Mouse (Mus musculus): Measurements from ENCODE around the gene Dstn. TPM values are rescaled to one million over a fixed set of nuclear protein-coding genes. Genes with fewer than 3 reads are reported as not detected.

Gene Dstn
- 379 and 399 TPM in 2 replicates for total RNA-seq (2015)
- total RNA-seq (2017), result 518 and 538 TPM in 2 replicates

DNA sequence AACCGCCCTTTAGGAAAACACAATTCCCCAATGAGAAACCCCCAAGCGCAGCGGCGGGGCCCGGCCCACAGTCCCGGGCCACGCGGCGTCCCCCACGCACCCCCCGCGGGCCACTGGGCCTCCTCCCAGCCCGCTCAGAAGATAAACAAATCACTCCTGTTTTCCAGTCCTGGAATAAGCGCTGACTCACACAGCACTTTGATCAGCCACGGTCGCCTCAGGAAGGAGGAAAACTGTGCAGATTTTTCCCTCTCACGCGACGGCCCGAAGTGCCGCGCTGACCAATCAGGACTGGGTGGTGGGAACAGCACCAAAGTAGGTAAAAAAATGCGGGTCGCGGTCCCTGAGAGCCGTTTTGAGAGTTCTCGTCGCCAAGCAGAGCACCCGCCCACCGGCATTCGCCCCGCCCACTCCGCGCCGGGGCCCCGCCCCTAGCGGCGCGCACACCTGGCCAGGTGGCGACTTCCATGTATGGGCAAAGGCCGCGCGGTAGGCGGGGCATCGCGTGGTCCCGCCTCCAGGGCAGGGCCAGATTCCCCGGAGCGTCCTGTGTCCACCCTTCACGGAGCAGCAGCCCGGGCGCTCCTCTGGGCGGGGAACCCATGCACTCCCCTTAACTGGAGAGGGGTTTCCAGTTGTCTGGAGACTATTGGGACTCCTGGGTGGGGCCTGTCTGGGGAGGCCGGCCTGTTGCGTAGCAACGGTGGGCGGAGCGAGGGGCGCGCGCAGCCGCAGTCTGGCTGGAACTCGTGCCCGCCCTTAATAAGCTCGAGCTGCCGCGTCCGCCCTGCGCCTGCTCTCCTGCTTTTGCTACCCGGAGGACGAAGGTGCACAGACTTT is at the start of gene Dstn:
TSS of gene Dstn (plus strand) at position 561 of the 840 bp plus-strand sequence.
- ATAC-seq (ENCODE audit: poor library complexity, severe bottlenecking), result peak; percentile 80

DNA sequence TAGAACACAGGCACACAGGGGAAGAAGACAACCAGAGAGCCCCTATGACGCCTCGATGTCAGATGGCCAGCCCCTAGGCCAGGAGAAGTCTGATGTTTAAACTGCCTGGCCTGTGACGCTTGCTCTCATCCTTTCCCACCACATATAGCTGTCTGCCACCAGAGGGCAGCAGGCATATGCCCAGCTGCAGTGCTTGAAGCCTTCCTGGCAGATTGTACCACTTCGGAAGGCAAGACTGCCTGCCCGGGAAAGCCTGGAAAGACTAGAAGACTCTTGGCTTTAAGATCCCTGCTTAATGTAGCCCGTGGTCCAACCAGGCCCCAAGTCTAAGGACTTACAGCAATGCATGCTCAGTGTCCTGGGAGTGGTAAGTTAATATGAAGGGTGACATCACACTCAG is 47.8 kb upstream of the Dstn start:
- ATAC-seq (ENCODE audit: poor library complexity, severe bottlenecking), result peak; percentile 94

DNA sequence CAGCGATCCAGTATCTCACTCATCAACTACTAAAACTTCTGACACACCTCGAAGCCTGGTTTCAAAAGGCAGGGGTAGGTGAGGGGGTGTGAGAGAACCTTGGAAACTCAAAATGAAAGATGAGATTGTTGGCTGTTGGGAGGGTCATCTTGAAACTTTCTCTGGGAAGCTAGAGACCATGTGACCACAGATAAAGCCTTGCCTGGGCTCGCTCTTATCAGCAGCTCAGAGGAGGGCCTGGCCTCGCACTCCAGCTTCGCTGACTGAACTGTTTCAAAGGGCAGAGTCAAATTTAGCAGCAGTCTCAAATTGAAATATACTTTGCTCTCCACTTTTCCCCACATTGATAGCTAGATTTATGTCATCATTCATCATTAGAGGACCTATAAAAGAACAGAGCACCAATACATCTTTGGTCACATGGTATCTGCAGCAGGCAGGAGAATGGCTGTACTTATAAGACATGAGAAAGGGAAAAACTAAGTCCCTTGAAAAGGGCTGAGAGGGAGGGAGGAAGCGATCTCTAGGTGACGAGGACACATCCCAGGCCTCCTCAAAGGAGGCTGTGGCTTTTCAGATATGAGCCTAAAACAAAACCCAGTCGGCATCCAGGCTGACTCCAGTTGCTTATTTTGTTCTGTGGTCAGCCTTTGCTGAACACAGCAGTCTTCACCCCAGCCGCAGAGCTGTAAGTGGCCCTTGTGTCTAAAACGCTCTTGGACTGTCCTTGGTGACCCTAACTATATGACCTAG is 44.0 kb upstream of the Dstn start:
- ATAC-seq (ENCODE audit: poor library complexity, severe bottlenecking), result no peak

DNA sequence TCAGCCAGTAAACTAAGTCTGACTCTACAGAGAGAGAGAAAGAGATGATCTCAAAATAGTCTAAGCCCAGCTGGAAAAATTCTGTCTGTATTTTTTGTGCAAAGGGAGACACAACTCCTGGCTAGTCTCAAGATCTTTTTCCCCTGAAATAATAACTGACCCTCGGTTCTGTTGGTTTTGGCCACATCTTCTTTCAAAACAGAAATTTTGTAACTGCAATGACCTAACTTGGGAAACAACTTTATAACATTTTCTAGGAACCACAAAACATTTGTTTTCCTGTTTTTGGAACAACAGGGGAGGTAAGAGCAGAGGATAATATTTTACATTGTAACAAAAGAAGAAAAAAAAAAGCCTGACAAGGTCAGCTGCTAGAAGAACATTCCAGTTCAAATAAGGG is 39.1 kb upstream of the Dstn start:
- ATAC-seq (ENCODE audit: poor library complexity, severe bottlenecking), result no peak

DNA sequence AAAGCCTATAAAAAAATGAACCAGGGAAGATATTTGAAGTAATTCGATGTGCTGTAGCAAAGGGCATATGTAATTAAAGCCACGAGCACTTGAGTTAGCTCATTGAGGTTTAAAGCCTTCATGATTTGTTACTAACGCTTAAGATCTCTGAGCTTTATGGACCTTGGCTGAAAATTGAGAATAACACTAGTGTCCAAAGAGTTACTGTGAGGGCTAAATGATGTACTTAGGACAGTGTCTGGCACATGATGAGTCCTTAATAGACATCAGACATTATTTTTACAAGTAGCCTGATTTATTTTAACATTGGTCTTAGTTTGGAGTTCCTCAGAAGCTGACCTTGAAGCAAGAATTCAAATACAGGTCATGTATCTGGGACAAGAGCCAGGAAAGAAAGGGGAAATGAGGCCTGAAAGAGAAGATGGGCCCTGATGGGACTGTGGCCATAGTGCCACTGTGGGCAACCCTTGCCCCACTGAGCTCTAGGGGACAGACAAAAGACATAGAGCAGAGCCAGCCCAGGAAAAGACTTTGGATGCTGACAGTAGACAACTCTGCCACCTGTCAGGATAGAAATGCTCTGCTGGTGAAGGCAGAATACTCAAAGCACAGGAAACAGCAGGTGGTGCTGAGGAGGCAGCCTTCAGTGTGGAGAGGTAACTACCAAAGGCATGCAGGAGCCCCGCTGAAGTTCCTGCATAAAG is 38.0 kb upstream of the Dstn start:
- peak; percentile 83 for ATAC-seq (ENCODE audit: poor library complexity, severe bottlenecking)

DNA sequence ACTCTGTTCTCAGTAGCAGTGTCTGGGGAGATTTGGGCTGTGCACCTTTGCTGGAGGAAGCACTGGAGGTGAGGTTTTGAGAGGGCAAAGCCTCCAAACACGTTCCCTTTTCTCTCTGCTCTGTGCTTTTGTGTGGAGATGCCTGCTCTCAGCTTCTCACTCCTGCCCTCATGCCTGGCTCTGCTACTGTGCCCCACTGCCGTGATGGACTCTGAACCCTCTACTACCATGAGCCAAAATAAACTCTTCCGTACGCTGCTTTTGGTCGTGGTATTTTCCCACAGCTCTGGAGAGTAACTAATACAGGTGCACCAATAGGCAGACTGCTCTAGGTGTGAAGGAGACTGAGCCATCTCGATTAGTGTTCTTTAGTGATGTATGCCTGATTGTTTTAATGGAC is 35.8 kb upstream of the Dstn start:
- ATAC-seq (ENCODE audit: poor library complexity, severe bottlenecking), result no peak

DNA sequence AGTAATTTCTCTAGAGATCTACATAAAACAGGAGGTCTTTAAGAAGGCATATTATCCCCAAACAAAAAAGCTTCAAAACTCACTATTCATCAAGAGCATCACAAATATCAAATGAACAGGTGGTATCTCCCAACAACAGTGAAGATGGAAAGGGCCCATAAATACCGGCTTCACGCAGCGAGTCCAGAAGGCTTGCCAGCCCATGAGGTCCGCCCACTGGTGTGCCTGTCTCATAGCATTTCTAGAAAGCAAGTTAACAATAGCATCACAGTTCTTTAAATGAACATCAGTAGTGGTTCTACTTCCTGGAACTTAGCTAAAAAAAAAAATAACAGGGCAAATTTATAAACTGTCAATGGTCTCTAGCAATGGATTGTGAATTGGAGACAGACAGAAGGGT is 33.1 kb upstream of the Dstn start:
- ATAC-seq (ENCODE audit: poor library complexity, severe bottlenecking), result no peak

DNA sequence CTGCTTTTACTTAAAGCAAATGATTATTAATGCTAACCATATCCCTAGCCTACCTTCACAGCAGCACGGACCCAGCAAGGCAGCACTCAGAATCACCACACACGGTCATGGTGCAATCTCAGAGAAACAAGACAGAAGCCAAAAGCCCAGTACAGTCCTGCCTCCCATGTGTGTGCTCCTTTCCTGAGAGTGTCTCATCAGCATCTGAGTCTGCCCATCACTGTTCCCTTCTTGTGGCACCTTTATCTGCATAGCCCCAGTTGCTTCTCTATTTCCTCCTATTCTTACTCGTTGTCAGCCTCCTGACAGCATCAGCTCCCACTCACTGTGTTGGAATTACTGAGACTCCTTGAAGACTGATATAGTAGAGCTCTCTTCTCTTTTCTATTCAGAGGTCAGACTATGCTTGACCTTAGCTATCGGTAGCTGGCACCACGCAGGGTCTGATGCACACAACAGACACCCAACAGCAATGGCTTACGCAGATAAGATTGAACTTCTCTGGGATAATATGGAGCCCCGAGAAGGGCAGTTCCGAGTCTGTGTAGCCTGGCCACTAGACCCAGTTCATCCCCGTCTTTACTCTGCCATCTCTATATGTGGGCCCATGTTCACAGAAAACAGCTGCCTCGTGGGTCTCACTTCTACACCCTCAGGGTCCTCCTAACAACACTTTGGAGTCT is 32.4 kb upstream of the Dstn start:
- no peak for ATAC-seq (ENCODE audit: poor library complexity, severe bottlenecking)

DNA sequence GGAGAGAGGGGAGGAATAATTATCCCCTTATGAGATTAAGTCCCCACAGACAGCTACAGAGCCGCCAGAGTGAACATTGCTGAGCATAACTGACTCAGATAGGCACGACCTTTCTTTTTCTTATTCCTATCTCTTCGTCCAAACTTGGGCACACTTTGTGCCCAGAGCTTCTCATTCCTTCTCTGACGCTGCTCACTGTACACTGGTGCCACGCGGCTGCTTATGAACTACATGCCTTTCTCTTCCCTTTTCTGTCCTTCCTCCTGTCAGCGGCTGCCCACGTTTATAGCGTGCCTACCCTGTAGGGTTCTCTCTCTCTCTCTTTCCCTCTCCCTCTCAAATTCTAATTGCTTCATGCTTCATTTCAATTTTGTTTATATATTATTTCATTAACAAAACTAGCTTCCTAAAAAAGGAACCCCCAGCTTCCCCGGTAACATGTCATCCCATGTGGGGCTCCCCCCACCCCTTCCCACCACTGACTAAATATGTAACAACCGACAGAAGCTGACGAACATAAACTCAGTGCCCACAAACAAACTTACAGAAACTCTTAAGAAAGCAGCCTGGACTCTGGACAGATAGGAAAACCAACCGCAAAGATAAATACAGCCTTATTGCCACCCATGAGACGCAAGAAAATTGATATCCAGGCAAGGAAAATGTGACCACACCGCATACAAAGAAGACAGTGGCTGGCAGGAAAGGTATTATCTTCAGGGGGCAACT is 25.8 kb upstream of the Dstn start:
- ATAC-seq (ENCODE audit: poor library complexity, severe bottlenecking), result peak; percentile 85

DNA sequence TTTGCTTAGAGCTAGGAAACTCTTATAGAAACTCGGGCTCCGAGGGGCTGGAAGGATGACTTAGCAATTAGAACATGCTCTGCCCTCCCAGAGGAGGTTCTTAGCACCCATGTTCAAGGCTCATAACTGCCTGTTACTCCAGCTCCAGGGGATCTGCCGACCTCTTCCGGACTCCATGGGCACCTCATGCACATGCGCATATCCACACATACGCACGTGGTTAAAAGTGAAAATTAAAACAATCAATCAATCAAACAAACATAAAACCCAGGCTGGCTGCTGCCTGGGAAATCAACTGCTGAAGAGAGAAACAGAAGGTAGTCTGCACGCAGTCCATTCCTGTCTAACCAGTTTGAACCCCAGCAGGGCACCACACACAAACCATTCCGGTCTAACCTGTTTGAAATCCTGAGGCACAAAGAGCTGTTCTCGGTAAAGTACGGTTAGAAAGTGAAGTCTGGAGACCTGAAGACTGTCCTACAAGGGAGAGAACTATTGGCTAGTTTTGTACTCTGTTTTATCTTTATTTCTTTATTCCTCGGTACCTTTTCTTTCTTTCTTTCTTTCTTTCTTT is 25.2 kb upstream of the Dstn start:
- no peak for ATAC-seq (ENCODE audit: poor library complexity, severe bottlenecking)

DNA sequence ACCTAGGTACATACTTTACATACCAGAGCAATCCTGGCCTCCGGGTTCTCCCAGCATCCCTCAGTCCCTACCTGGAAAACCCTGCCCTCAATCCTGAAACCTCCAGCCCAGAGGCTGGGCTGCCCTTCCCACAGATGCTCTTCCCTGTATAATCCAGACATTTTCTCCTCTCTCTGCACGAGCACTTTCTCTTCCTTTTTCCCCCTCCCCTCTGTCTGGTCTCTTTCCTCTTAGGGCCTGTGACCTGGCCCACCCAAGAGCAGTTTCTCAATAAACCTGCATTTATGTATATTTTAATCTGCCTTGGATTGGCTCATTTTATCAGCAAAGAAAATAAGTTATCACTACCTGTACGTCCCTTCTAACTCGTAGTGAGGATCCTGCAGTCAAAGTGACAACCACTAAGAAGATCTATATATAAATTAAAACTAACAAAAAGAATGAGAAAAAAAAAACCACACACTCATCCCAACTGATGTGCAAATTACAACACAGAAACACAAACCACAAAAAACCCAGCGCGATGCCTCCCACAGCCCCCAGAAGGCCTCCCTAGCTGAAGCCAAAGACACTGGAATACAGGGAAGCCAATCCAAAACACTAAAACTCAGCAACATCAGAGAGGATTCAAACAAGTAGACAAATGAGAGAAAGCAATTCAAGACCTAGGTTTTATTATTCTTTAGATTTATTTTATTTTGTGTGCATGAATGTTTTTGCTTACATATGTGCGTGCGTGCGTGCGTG is 23.6 kb upstream of the Dstn start:
- peak; percentile 64 for ATAC-seq (ENCODE audit: poor library complexity, severe bottlenecking)

DNA sequence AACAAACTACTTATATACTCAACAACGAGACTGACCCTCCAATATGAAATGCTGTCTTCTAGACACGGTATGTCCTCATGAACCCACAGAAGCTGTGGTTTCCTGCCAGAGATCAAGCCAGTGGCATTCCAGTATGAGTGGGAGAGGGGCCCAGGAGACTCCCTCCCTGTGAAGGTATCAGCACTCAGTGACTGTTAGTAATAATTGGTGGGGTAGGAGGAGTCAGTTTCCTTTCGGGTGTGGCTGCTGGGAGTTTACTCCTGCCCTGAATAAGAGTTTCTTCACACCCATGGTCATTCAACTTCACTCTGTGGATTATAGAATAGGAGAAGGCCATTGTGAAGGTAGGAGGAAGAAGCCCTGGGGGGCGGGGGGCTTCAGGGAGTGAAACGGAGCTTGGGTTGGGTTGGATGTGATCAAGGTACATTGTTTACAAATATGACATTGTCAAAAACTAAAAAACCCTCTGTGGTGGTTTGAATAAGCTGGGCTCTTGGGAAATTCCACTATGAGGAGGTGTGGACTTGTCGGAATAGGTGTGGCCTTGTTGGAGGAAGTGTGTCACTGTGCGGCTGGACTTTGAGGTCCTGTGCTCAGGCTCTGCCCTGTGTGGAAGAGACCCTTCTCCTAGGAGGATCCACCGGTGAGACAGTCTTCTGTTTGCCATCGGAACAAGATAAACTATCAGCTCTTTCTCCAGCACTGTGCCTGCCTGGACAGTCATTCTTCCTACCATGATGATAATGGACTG is 15.5 kb upstream of the Dstn start:
- ATAC-seq (ENCODE audit: poor library complexity, severe bottlenecking), result peak; percentile 86

DNA sequence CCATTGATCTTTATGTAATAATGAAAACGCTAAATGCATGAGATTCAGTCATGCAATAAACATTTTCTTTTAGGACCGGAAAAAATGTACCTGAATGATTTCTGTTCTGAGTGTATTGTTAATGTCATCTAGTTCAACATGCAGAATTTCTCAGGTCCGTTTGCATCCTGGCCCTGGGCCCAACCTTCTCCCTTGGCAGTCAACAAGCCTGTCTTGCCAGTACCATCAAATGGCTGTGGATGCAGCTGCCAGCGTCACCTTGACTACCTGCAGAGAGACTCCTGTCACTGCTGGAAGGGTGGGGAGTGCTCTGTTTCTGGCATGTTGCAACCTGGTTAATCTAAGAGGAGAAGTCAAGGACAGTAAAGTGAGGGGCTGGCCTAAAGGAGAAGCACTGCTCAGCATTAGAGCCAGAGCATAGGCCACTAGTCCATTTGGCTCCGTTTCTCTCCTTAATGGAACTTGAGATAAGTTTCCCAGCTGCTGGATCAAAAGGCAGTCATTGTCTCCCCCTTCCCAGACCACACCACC is 14.2 kb upstream of the Dstn start:
- no peak for ATAC-seq (ENCODE audit: poor library complexity, severe bottlenecking)

DNA sequence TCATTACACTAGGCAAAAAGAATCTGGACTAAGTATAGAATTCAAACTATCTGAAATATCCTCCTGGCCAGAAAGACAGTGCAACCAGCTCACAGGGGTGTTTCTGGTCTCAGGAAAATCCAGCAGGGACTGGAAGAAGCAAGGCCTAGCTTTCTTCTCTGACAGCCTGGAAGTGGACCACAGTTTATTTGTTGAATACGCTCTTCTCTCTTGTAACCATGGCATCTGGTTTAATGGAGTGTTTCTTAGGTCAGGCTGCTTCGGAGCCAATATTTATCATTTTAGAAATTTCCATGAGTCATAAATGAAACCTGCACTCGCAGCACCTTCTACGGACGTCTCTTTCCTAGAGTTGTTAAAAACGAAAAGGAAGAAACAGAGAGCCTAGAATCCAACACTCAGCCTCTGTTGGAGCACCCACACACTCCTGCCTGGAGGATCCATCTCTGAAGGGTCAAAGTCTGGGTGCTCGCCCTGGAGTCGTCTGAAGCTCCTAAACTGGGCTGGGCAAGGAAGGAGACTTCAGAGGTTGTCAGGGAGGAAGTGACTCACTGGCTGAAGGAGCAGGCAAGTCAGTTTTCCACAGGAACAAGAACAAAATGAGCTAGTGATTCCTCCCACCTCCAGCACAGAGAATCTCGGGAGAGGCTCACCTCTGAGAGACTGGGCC is 11.6 kb upstream of the Dstn start:
- ATAC-seq (ENCODE audit: poor library complexity, severe bottlenecking), result peak; percentile 41; the same call in 1 of the 2 replicates

DNA sequence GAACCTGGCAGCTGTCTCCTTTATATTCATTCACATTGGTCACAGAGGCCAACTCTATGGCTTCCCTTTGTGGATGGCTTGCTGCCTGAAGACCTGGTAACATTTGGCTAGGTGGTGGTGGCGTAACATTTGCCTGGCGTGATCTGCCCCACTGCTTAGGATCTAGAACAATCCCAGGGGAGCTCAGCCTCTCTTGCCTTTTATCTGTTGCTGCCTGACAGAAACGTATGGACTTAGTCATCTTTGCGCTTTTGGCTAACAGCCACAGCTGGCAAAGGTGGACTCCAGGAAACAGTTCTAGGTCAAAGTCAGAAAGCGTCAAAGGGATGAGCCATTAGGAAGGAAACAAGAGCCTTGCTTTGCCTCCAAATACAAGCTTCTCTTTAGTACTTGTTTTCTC is 10.2 kb upstream of the Dstn start:
- no peak for ATAC-seq (ENCODE audit: poor library complexity, severe bottlenecking)

DNA sequence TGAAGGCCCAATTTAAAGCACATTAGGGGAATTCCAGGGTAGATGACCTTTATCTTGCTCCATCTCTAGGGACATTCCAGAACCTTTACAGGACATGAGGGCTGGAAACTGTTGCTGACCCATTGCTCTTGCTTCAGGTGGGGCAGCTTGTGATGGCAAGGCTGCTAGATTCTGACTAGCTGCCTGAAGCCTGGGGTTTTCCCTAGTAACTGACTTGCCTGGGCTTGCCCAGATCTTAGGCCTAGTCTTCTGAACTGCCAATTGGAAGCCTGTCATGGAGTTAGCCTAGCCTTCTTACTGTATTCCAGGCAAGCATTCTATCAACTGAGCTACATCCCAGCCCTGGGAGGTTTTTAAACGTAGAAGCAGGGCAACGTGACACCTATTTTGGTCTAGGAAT is 5.9 kb upstream of the Dstn start:
- no peak for ATAC-seq (ENCODE audit: poor library complexity, severe bottlenecking)

DNA sequence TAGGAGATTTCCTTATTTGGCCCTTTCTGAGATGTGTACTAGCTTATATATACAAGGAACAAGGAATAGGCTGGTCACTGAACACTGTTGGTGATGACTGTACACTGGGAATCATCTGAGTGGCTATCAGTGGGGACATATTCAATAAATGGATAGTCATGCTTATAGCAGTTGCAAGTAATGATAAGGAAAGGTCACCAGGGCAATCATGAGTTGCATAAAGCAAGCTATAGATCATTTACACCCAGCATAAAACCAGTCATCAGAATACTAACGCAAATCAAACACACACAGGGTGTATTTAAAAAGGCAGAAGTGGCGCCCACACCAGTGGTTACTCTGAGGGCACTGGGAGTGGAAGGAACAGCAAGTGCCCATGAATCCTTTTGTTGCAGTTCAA is 2.9 kb upstream of the Dstn start:
- no peak for ATAC-seq (ENCODE audit: poor library complexity, severe bottlenecking)

DNA sequence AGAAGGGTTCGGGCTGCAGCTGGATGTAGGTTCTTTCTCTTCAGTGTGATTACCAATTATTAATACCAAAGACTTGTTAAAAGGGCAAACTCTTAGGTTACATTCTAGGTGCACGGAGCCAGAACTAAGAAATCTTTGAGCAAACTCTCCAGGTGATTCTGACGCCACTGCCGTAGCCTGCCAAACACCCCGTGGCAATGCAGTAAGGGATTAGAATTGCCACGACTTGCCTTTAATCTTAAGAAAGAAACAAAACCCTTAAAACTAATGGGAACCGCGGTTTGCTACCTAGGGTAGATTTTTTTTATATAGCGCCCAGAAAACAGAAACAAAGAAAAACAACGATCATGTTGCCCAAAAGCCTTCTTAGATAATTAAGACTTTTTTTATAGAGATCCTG is 899 bp upstream of the Dstn start:
- ATAC-seq (ENCODE audit: poor library complexity, severe bottlenecking), result no peak

All from megakaryocyte, adult 5-6 weeks (primary cell).